ENCODE assay signal across 8 mouse cellular contexts in genomic region chr16:25533206-25533580, GRCm38 (mm10).
DNase-seq lines count a peak whose midpoint lies in the region; ATAC-seq lines count a peak whose summit lies in the region.

No protein-coding gene starts in this region.

- 87% methylated on average over 4 of the region's 4 CpGs for WGBS in forebrain, embryonic 14.5 days
- 90% methylated on average over 4 of the region's 4 CpGs for WGBS in forebrain, embryonic 12.5 days

- H3K27me3 ChIP-seq in forebrain, embryonic 14.5 days (replicated peaks; ENCODE audit: control insufficient read depth, insufficient read depth, low read length) = no peaks in the 10 kb centered on the region
- no peaks in the 10 kb centered on the region for H3K27me3 ChIP-seq in forebrain, embryonic 12.5 days

- H3K4me1 ChIP-seq in forebrain, embryonic 14.5 days (ENCODE audit: control insufficient read depth, insufficient read depth, low read length) = no peaks in the 10 kb centered on the region
- H3K4me1 ChIP-seq in forebrain, embryonic 12.5 days = no peaks in the 10 kb centered on the region

- H3K4me3 ChIP-seq in forebrain, embryonic 14.5 days (ENCODE audit: low read depth, low read length) = no peak overlapping the region
- no peak overlapping the region for H3K4me3 ChIP-seq in forebrain, embryonic 12.5 days (replicated peaks)

- peak; percentile 1 for DNase-seq in forebrain, embryonic 14.5 days (ENCODE audit: low spot score)
- DNase-seq in ovary, adult 18-20 months (ENCODE audit: low spot score) = peak; percentile 67
- no peak for DNase-seq in ovary, postnatal 10 days (ENCODE audit: low spot score)
- peak; percentile 44 to 76 for DNase-seq in gastrocnemius, postnatal 4 days (ENCODE audit: low spot score in 2 of 2)
- DNase-seq in right cerebral cortex, postnatal 4 days = peak; percentile 22
- no peak for DNase-seq in thymus, postnatal 4 days
- DNase-seq in thymus, postnatal 36 days = no peak

- no peak overlapping the region for H3K9ac ChIP-seq in forebrain, embryonic 14.5 days (ENCODE audit: low read length)
- no peak overlapping the region for H3K9ac ChIP-seq in forebrain, embryonic 12.5 days

- H3K4me2 ChIP-seq in forebrain, embryonic 14.5 days (ENCODE audit: low read length) = no peak overlapping the region
- H3K4me2 ChIP-seq in forebrain, embryonic 12.5 days = no peak overlapping the region

- no peak overlapping the region for H3K27ac ChIP-seq in forebrain, embryonic 14.5 days (ENCODE audit: low read depth, low read length)
- no peak overlapping the region for H3K27ac ChIP-seq in forebrain, embryonic 12.5 days

- no peak for ATAC-seq in forebrain, embryonic 14.5 days
- no peak for ATAC-seq in forebrain, embryonic 12.5 days (ENCODE audit: low FRiP score)

- H3K36me3 ChIP-seq in forebrain, embryonic 14.5 days (ENCODE audit: control insufficient read depth, insufficient read depth, low read length) = no peaks in the 10 kb centered on the region
- no peaks in the 10 kb centered on the region for H3K36me3 ChIP-seq in forebrain, embryonic 12.5 days (replicated peaks)

- H3K9me3 ChIP-seq in forebrain, embryonic 14.5 days (replicated peaks; ENCODE audit: control insufficient read depth, low read length) = no peaks in the 10 kb centered on the region
- H3K9me3 ChIP-seq in forebrain, embryonic 12.5 days = no peaks in the 10 kb centered on the region

Comparison
In these comparisons a context has a peak if more than half of its experiments do, and no peak if none do; other contexts are left out.
1. DNase-seq: peak in forebrain, embryonic 14.5 days (single experiment), ovary, adult 18-20 months (single experiment), gastrocnemius, postnatal 4 days (2 of 2) and right cerebral cortex, postnatal 4 days (single experiment); none in ovary, postnatal 10 days (single experiment), thymus, postnatal 4 days (single experiment) and thymus, postnatal 36 days (0 of 2).